Mouse (Mus musculus) layer of hippocampus, postnatal 10 days (tissue): Measurements from ENCODE around the gene Mettl26. TPM values are rescaled to one million over a fixed set of nuclear protein-coding genes. Genes with fewer than 3 reads are reported as not detected.
A peak's percentile ranks its signal among the peaks of the same experiment; 100 is the strongest.

Experiments
- DNase-seq, 2 experiments: peaks; one replicate each; pipeline ENCODE4 v3.0.0; 2021; ENCODE audit warnings: low spot score in 2 of 2
- microRNA-seq, 2 experiments: library from miRNA; unstranded; fragments of <30 nt; microRNA quantifications; one replicate each; pipeline ENCODE4 v1.2.0; 2021
- total RNA-seq, 2 experiments: library from RNA; stranded (reverse); gene quantifications; 2 replicates each; pipeline ENCODE4 v1.2.3; 2021

Mettl26 gene
- total RNA-seq, 2 experiments from 2014 or later: 31.7 to 32.7 TPM

DNA sequence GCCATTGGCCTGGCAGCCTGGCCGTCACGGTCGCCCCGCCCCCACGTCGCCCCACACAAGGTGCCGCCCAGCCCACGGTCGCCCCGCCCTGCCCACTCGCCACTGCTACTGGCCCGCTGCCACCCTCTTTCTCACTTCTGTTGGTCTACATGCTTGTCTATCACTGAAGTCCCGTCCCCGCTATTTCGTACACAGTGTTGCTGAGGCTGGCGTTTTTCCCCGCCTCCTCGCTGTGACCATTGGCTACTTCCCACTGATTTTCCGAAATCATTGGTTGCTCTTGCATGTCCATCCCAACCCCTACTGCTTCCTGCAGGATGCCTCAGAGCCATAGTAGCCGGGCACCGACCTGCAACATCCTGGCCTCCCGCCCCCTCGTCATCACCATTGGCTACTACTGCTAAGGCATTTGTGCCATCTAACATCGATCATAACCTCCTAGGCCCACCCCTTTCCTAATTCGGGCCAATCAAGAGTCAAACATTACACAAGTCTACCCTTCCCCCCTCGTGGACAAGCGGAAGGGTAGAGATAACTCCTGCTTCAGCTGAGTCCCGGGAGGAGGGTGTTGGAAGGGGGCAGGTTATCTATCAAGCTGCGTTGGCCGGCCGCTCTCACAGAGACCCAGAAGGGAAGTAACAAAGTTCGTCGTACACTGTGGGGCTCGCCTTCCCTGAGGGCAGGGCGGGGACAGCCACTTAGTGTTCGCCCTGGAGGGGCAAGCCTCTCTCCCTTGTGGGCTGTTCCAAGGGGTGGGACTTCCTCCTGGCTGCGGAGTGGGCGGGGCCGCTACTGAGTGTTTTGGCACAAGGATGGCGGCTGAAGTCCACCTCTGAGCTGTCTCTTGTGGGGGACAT lies 45.1 kb downstream of the Mettl26 start:
- peak; percentile 100 for DNase-seq

- no peak for DNase-seq
Observed at GRCm38 (mm10) chr17:25922120-25922519, 47.2 kb downstream of the Mettl26 start.

GRCm38 (mm10) chr17:25925348-25925747 lies 50.5 kb downstream of the Mettl26 start:
- peak; percentile 38 to 51 for DNase-seq

Small RNAs within 50 kb of the gene (microRNA-seq; reads per million reads assigned to microRNA genes)
- gene Mir3082: 2.0 to 3.3 reads per million in 2 experiments

Other genes with a start within 250 kb of the Mettl26 start
- gene Gng13, start 157.9 kb upstream of the Mettl26 start, total RNA-seq: 10 to 100 TPM; 55.4 to 57.2 TPM
- gene Chtf18, start 147.7 kb upstream of the Mettl26 start, total RNA-seq: 1 to 10 TPM; 2.6 to 3.6 TPM
- gene Rpusd1, start 147.4 kb upstream of the Mettl26 start, total RNA-seq: 10 to 100 TPM; 27.0 to 30.0 TPM
- not detected for gene Mslnl, start 139.0 kb upstream of the Mettl26 start, total RNA-seq
- gene Msln, start 120.7 kb upstream of the Mettl26 start, total RNA-seq: 1 to 10 TPM; 1.8 to 2.6 TPM
- 10 to 100 TPM; 25.7 to 26.9 TPM for gene Narfl, start 101.3 kb upstream of the Mettl26 start, total RNA-seq
- 100 to 1,000 TPM; 140 to 157 TPM for gene Haghl, start 89.4 kb upstream of the Mettl26 start, total RNA-seq
- under 1 TPM; 0.23 to 0.33 TPM for gene Ccdc78, start 88.5 kb upstream of the Mettl26 start, total RNA-seq
- 10 to 100 TPM; 69.2 to 80.1 TPM for gene Fam173a, start 82.2 kb upstream of the Mettl26 start, total RNA-seq
- not detected for gene AC134908.4, start 79.4 kb upstream of the Mettl26 start, total RNA-seq
- gene Metrn, start 77.9 kb upstream of the Mettl26 start, total RNA-seq: 10 to 100 TPM; 51.2 to 65.8 TPM
- 100 to 1,000 TPM; 272 to 292 TPM for gene Fbxl16, start 66.0 kb upstream of the Mettl26 start, total RNA-seq
- 10 to 100 TPM; 21.0 to 24.1 TPM for gene Wdr24, start 51.4 kb upstream of the Mettl26 start, total RNA-seq
- gene Jmjd8, start 46.2 kb upstream of the Mettl26 start, total RNA-seq: 10 to 100 TPM; 55.4 to 56.9 TPM
- 100 to 1,000 TPM; 168 to 169 TPM for gene Stub1, start 41.7 kb upstream of the Mettl26 start, total RNA-seq
- gene Rhbdl1, start 37.8 kb upstream of the Mettl26 start, total RNA-seq: 10 to 100 TPM; 80.6 to 99.3 TPM
- gene Gm20683, start 33.3 kb upstream of the Mettl26 start, total RNA-seq: 10 to 100 TPM; 30.9 to 36.3 TPM
- gene Rhot2, start 30.2 kb upstream of the Mettl26 start, total RNA-seq: 10 to 100 TPM; 80.3 to 94.8 TPM
- 10 to 100 TPM; 25.4 to 37.8 TPM for gene Wdr90, start 13.6 kb upstream of the Mettl26 start, total RNA-seq
- 10 to 100 TPM; 30.6 to 32.6 TPM for gene Mcrip2, start 6.3 kb upstream of the Mettl26 start, total RNA-seq
- 1 to 10 TPM; 1.1 to 1.4 TPM for gene Wfikkn1, start 5.8 kb downstream of the Mettl26 start, total RNA-seq
- 10 to 100 TPM; 41.9 to 49.9 TPM for gene Rab40c, start 44.7 kb downstream of the Mettl26 start, total RNA-seq
- 100 to 1,000 TPM; 144 to 149 TPM for gene Pigq, start 69.9 kb downstream of the Mettl26 start, total RNA-seq
- gene Nhlrc4, start 69.9 kb downstream of the Mettl26 start, total RNA-seq: not detected
- gene A930017K11Rik, start 77.5 kb downstream of the Mettl26 start, total RNA-seq: not detected
- 10 to 100 TPM; 38.2 to 50.8 TPM for gene Capn15, start 110.7 kb downstream of the Mettl26 start, total RNA-seq
- 10 to 100 TPM; 69.6 to 79.3 TPM for gene Rab11fip3, start 194.5 kb downstream of the Mettl26 start, total RNA-seq
- gene Decr2, start 215.3 kb downstream of the Mettl26 start, total RNA-seq: 10 to 100 TPM; 24.8 to 25.7 TPM
- 1 to 10 TPM; 4.6 to 5.7 TPM for gene Nme4, start 220.5 kb downstream of the Mettl26 start, total RNA-seq
- gene Tmem8, start 238.2 kb downstream of the Mettl26 start, total RNA-seq: 1 to 10 TPM; 7.6 to 7.8 TPM
- gene Mrpl28, start 248.4 kb downstream of the Mettl26 start, total RNA-seq: 10 to 100 TPM; 72.2 to 81.8 TPM